Mouse (Mus musculus): Measurements from ENCODE around the gene Stx11. TPM values are rescaled to one million over a fixed set of nuclear protein-coding genes. Genes with fewer than 3 reads are reported as not detected.

The Stx11 gene
- polyA plus RNA-seq (2016; fragmentation: Nextera tagmentation; extraction: Ambion mirVana), result 0.92 and 1.2 TPM in 2 replicates

DNA sequence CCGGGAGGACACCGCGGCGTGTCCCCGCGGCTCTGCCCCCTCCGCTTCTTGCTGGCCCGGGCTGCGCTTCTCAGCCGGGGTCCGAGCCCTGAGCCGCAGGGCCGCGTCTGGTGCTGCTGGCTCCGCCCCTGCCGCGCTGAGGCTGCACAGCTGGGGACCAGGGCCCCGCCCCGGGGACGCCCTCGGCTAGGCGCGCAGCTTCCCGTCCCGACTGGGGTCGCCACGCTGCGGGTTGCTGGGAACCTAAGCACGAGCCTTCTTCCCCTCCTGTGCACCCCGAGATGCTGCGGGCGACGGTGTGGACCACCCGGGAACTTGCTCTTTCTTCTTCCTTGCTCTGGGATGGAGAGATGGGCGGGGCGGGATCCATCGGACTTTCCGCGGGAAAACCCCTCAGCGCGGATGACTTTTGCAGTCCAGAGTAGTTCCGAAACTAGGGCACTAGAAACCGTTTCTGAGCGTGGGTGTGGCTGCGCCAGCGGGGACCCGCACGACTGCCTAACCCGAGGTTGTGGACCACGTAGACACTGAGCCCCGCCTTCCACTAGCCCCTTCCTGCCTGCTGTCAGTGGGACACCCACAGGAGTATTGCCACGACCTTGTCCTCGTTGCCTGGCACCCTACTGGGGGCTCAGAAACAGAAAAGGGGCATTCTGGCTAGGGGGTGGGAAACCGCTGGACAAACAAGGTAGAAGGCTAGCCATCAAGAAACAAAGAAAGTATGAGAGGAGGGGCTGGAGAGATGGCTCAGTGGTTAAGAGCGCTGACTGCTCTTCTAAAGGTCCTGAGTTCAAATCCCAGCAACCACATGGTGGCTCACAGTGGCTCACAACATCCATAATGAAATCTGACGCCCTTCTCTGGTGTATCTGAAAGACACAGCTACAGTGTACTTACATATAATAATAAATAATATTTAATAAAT lies at the start of gene Stx11:
Gene Stx11 (minus strand): TSS at position 148 of the 925 bp plus-strand sequence.
- 3% methylated on average over 56 of the region's 56 CpGs for WGBS
- peak; percentile 84 for DNase-seq (ENCODE audit: low spot score)
- H3K9me3 ChIP-seq (replicated peaks), result no peaks in the 10 kb centered on the region
- H3K27ac ChIP-seq, result peak within 1 kb of the TSS; percentile 84
- H3K4me3 ChIP-seq, result peak within 1 kb of the TSS; percentile 79
- H3K36me3 ChIP-seq, result no peaks in the 10 kb centered on the region
- peaks cover 7% of the 10 kb centered on the region for H3K4me1 ChIP-seq
- peaks cover 15% of the 10 kb centered on the region for H3K27me3 ChIP-seq (ENCODE audit: low read depth, poor library complexity, severe bottlenecking)

DNA sequence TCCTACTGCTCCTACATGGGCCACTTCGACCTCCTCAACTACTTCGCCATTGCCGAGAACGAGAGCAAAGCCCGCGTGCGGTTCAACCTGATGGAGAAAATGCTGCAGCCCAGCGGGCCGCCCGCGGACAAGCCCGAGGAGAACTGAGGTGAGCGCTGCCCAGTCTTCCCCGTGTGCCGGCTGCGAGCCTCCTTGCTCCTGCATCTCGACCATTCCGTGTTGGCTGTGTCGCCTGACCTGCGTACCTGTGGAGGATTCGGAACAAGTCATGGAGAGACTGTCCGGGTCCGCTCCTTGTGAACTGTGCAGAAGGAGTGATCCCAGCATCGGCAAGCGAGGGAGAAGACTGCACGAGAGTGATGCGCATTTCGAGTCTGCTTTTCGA lies 44.6 kb upstream of the Stx11 start:
- Histone ChIP-seq H3K27me3 (ENCODE audit: low read depth, poor library complexity, severe bottlenecking) (no peaks in the 10 kb centered on the region), H3K4me1 (peaks cover 13% of the 10 kb centered on the region), H3K4me3 (peak overlapping the region; percentile 93), H3K27ac (peak overlapping the region; percentile 90), H3K36me3 (peaks cover 14% of the 10 kb centered on the region), H3K9me3 (replicated peaks) (no peaks in the 10 kb centered on the region)
- DNase-seq (ENCODE audit: low spot score), result no peak
- under 1% methylated on average over 29 of the region's 29 CpGs for WGBS

DNA sequence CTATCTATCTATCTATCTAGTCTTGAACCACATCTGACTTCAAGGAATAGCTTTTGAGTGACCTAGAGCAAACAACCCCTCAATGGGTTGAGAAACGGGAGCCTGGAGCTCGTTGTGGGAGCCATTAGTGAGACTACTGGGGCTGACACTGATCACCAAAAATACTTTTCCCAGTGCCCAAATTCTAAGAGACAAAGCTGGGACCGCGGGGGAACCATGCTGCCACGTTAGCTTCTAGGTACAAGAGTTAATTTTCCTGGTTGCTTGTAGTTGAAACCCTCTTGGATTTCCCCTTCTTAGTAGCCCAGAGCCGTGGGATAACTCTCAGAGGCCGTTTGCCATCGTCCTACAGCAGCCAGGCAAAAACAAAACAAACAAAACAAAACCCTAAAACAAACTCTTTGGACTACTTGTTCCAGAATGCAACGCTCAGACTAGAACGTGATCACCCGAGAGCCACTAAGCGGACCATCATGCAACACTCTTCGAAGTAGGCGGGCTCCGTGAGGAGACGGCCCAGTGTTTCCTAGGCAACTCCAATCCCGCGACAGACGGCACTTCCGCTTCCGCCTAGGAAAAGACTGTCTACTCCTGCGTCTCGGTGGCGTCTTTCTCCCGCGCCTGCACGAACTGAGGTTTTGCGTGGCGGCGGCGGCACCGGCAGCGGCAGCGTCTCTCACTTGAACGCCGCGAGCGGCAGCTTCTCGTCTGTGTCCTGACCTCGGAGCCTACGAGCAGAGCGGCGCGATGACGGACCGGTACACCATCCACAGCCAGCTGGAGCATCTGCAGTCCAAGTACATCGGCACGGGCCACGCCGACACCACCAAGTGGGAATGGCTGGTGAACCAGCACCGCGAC lies 44.0 kb upstream of the Stx11 start:
- H3K27ac ChIP-seq, result peak overlapping the region; percentile 90

DNA sequence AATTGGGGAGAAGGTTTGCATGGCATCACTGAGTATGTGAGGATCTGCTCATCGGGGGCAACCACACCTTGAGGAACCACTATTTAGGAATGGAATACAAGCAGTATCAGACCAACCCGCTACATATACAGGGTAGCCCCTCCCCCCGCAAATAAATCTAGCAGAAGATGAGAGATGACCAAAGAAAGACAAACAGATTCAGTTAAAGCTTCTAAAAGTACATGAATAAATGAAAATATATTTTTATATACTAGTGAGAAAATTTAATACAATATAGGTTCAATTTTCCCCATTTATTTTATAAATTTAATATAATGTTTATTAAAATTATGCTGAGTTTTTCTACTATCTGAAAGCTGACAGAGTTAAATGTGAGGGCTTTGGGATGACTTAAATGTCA lies 40.9 kb upstream of the Stx11 start, which contains the start of gene Sf3b5:
Gene Sf3b5 (plus strand): TSS at position 301 of the 400 bp plus-strand sequence.
- H3K27me3 ChIP-seq (ENCODE audit: low read depth, poor library complexity, severe bottlenecking), result no peaks in the 10 kb centered on the region
- no peak for DNase-seq (ENCODE audit: low spot score)
- 90% methylated on average over 3 of the region's 3 CpGs for WGBS
- H3K36me3 ChIP-seq, result peaks cover under 1% of the 10 kb centered on the region
- peaks cover 11% of the 10 kb centered on the region for H3K4me1 ChIP-seq
- H3K27ac ChIP-seq, result no peak within 1 kb of the TSS
- no peak within 1 kb of the TSS for H3K4me3 ChIP-seq
- no peaks in the 10 kb centered on the region for H3K9me3 ChIP-seq (replicated peaks)

More for the DNA sequence above, 44.0 kb upstream of the Stx11 start:
- DNase-seq (ENCODE audit: low spot score), result peak; percentile 93
- no peaks in the 10 kb centered on the region for H3K9me3 ChIP-seq (replicated peaks)
- WGBS, result 3% methylated on average over 52 of the region's 52 CpGs
- H3K4me1 ChIP-seq, result peaks cover 13% of the 10 kb centered on the region
- H3K36me3 ChIP-seq, result peaks cover 14% of the 10 kb centered on the region
- no peaks in the 10 kb centered on the region for H3K27me3 ChIP-seq (ENCODE audit: low read depth, poor library complexity, severe bottlenecking)
- peak overlapping the region; percentile 93 for H3K4me3 ChIP-seq

DNA sequence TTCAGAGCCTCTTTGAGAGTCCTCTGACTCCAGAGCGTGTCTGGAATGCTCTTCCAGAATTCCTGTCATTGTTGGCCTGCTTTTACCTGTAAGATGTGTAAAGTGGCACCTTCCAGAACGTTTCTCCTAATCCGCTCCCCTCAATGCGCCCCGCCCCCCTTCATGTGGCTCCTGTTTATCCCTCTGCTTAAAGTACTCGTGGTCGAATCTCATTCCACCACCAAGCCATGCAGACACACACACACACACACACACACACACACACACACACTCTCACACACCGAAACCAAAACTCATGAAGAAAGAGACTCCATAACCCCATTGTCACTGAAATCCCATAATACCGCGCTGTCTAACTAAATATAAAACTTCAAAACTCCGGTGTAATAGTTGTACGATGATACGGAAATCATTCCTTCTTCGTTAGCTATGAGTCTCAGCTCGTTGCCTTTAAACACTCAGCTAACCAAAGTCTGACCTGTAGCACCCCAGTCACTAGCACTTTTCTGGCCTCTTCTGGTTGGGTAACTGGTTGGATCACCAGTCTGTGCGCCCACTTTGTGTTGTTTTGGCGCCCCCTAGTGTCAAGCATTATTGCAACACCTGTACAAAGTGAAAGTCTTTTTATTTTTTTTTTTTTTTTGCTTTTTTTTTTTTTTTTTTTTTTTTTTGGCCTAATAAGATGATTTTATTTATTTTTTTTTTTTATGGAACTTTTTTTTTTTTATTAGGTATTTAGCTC lies 32.8 kb upstream of the Stx11 start:
- no peak overlapping the region for H3K27ac ChIP-seq
- no peaks in the 10 kb centered on the region for H3K9me3 ChIP-seq (replicated peaks)
- H3K27me3 ChIP-seq (ENCODE audit: low read depth, poor library complexity, severe bottlenecking), result no peaks in the 10 kb centered on the region
- no peaks in the 10 kb centered on the region for H3K36me3 ChIP-seq
- H3K4me3 ChIP-seq, result no peak overlapping the region
- peak; percentile 88 for DNase-seq (ENCODE audit: low spot score)
- H3K4me1 ChIP-seq, result no peaks in the 10 kb centered on the region
- 43% methylated on average over 17 of the region's 17 CpGs for WGBS

DNA sequence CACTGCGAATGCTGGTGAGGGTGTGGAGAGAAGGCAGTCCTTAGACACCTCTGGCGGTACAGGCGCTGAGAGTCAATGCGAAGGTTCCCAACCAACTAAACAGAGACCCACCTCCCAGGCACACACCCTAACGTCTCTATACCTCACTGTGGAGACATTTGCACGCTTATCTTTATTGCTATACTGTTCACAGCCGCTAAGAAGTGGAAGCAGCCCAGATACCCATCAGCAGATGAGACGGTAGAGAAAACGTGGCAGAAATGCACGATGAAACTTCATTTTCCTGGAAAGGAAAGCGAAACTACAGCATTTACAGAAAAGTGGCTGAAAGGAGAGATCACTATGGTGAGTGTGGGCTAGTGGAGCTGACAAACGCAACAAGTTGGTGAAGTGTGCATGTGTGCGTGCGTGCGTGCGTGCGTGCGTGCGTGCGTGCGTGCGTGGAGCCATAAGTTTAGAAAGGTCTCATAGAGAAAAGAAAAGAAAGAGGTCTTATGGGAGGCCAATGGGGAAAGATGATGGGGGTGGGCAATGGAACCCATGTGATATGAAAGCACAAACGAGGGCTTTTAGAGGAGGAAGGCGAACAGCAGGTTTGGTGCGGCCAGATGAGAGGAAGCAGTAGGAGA lies 29.4 kb upstream of the Stx11 start:
- no peak overlapping the region for H3K4me3 ChIP-seq
- H3K4me1 ChIP-seq, result no peaks in the 10 kb centered on the region
- no peaks in the 10 kb centered on the region for H3K9me3 ChIP-seq (replicated peaks)
- no peaks in the 10 kb centered on the region for H3K36me3 ChIP-seq
- WGBS, result 88% methylated on average over 25 of the region's 25 CpGs
- DNase-seq (ENCODE audit: low spot score), result no peak
- no peaks in the 10 kb centered on the region for H3K27me3 ChIP-seq (ENCODE audit: low read depth, poor library complexity, severe bottlenecking)
- H3K27ac ChIP-seq, result no peak overlapping the region

DNA sequence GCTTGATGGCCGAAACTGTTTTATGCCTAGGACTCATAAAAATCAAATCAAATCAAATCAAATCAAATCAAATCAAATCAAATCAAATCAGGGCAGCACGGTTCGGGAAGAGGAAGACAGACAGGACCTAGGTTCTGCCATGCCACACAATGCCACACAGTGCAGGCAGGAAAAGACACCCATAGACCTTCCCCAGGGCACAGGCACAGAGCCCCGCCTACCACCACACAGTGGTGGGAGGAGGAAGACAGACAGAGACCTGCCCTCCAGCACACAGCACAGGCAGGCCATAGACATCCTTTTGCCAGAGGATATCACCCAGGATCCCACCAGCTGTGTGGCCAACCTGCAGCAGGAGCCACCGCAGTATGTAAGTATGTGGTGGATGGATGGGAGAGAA lies 27.9 kb upstream of the Stx11 start:
- Histone ChIP-seq H3K27ac (no peak overlapping the region), H3K27me3 (ENCODE audit: low read depth, poor library complexity, severe bottlenecking) (no peaks in the 10 kb centered on the region), H3K4me3 (no peak overlapping the region), H3K4me1 (no peaks in the 10 kb centered on the region), H3K9me3 (replicated peaks) (no peaks in the 10 kb centered on the region), H3K36me3 (no peaks in the 10 kb centered on the region)
- no peak for DNase-seq (ENCODE audit: low spot score)
- WGBS, result 85% methylated on average over 5 of the region's 5 CpGs

DNA sequence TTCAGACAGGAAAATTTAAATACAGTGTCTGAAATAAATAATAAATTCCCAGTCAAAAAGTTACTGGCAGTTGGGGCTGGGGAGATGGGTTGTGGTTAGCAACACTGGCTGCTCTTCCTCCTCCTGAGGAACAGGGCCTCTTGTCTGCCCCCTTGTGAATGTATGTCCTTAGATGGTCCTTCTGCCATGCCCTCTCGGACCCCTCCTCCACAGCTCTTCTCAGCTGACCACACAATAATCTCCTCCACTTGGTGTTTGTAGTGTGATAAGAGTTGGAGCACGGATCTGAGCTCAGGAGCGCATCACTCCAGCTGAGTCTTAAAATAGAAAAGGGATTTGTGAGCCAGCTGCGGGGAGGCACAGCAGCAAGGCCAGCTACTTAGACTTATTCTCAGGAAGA lies 22.8 kb upstream of the Stx11 start:
- Histone ChIP-seq H3K36me3 (no peaks in the 10 kb centered on the region), H3K27ac (no peak overlapping the region), H3K9me3 (replicated peaks) (no peaks in the 10 kb centered on the region), H3K4me1 (no peaks in the 10 kb centered on the region), H3K27me3 (ENCODE audit: low read depth, poor library complexity, severe bottlenecking) (no peaks in the 10 kb centered on the region), H3K4me3 (no peak overlapping the region)
- no peak for DNase-seq (ENCODE audit: low spot score)
- 71% methylated on average over 4 of the region's 4 CpGs for WGBS

DNA sequence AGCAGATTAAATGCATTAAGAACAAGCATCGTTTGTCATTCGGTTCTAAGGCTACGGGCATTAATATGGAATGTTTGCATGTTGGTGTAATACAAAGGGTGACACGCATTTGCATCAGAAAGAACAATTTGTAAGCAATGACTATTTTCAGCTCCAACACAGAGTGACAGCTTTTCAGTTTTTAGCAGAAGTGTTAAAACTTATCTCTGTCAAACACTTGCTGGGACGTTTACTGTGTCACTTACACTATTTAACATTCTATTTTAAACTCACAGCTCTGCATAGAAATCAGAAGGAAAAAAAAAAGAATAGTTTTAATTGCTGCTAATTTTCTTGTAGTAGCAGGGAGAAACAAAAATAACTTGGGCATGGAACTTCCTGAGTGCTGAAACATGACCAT lies 22.4 kb upstream of the Stx11 start:
- Histone ChIP-seq H3K9me3 (replicated peaks) (no peaks in the 10 kb centered on the region), H3K4me3 (no peak overlapping the region), H3K36me3 (no peaks in the 10 kb centered on the region), H3K4me1 (no peaks in the 10 kb centered on the region), H3K27me3 (ENCODE audit: low read depth, poor library complexity, severe bottlenecking) (no peaks in the 10 kb centered on the region), H3K27ac (no peak overlapping the region)
- 88% methylated on average over 5 of the region's 5 CpGs for WGBS
- no peak for DNase-seq (ENCODE audit: low spot score)

DNA sequence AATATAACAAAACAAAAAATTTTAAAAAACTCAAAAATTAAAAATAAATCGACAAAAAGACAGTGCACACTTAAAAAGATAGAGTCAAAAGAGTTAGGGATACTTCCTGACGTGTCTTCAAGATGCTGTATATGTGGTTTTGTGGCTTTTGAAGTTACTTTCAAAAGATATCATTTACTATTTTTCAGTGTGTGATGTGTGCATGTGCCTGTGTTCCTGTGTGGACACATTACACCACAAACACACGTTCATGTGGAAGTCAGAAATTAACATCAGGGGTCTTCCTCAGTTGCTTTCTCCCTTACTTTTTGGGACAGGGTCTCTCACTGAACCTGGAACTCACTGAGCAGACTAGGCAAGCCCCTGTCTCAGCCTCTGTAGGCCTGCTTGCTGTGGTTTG lies 20.9 kb upstream of the Stx11 start:
- Histone ChIP-seq H3K4me1 (no peaks in the 10 kb centered on the region), H3K27ac (no peak overlapping the region), H3K27me3 (ENCODE audit: low read depth, poor library complexity, severe bottlenecking) (no peaks in the 10 kb centered on the region), H3K4me3 (no peak overlapping the region), H3K36me3 (no peaks in the 10 kb centered on the region), H3K9me3 (replicated peaks) (no peaks in the 10 kb centered on the region)
- no peak for DNase-seq (ENCODE audit: low spot score)
- WGBS, result 86% methylated on average over 3 of the region's 3 CpGs

DNA sequence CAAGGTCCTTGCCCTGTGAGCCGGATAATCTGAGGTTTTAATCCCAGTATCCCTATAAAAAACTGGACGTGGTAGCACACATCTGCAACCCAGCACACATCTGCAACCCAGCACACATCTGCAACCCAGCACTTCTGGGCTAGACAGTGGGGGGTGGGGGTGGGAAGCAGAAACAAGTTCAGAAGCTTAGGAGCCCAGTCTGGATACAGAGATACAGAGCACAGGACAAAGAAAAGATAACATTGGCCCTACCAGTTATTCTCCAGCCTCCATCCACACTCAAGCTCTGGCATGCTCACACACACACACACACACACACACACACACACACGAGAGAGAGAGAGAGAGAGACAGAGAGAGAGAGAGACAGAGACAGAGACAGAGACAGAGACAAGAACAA lies 19.4 kb upstream of the Stx11 start:
- Histone ChIP-seq H3K27me3 (ENCODE audit: low read depth, poor library complexity, severe bottlenecking) (no peaks in the 10 kb centered on the region), H3K27ac (no peak overlapping the region), H3K4me1 (no peaks in the 10 kb centered on the region), H3K9me3 (replicated peaks) (no peaks in the 10 kb centered on the region), H3K36me3 (no peaks in the 10 kb centered on the region), H3K4me3 (no peak overlapping the region)
- WGBS, result 62% methylated on average over 3 of the region's 3 CpGs
- DNase-seq (ENCODE audit: low spot score), result no peak

DNA sequence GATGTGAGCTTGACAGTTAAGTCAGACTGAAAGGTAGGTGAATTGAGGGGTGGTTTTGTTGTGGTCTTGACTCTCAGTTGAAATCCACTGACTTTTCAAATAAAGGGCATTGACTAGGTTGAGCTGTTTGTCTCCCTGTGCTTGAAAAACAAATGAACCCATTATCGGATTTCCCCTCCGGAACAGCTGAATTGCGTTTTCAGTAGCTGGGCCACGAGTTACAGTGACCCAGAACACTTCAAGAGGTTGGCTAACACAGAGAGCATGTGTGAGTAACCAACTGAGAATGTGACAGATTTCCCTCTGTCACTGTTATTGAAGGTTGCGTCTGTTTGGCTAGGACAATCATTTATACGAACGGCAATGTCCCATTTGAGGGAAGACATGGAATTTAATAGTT lies 17.0 kb upstream of the Stx11 start:
- no peaks in the 10 kb centered on the region for H3K27me3 ChIP-seq (ENCODE audit: low read depth, poor library complexity, severe bottlenecking)
- no peak for DNase-seq (ENCODE audit: low spot score)
- no peak overlapping the region for H3K27ac ChIP-seq
- H3K9me3 ChIP-seq (replicated peaks), result no peaks in the 10 kb centered on the region
- H3K4me1 ChIP-seq, result no peaks in the 10 kb centered on the region
- H3K4me3 ChIP-seq, result no peak overlapping the region
- H3K36me3 ChIP-seq, result no peaks in the 10 kb centered on the region
- 86% methylated on average over 7 of the region's 7 CpGs for whole genome bisulfite sequencing
